8 mouse cellular contexts compared by ENCODE assay signal in the genomic region with DNA sequence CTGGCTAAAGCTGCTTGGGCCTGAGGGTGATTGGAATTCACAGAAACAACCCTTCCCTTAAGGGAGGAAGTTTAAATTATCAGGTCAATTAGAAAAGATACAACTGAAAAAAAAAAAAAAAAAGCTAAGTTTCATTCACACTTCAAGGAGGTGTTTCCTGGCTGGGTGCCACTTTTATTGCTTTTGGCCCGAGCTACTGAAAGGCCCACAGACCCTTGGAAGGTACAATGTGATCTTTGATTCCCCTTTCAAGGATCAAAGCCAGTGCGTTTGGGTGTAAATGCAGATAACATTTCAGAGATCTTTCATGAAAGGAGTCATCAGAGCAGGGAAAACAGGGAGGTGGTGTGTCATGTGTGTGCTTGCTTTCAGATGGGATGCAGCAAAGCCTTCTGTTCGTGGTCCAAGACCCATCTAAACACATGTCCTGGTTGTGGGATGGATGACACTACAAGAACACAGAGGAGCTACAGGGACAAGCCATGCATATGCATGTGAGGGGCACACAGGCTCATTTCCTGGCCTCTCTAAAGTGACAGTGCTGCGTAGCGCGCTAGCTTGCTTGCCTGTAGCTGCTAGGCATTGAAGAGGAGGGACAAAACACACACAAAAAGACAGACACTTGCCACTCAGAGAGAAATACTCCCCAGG. TPM values are rescaled to one million over a fixed set of nuclear protein-coding genes. Genes with fewer than 3 reads are reported as not detected.
DNase-seq lines count a peak whose midpoint lies in the region; ATAC-seq lines count a peak whose summit lies in the region.

No protein-coding gene starts in this region.

- WGBS in liver, embryonic 15.5 days (ENCODE audit: insufficient replicate concordance): 3% methylated on average over 6 of the region's 6 CpGs
- 10% methylated on average over 6 of the region's 6 CpGs for WGBS in stomach, embryonic 15.5 days

- peak; percentile 64 for ATAC-seq in erythroblast, adult 5-6 weeks (replicated peaks; ENCODE audit: low FRiP score, poor library complexity, severe bottlenecking)
- ATAC-seq in inflammation-experienced regulatory T-cells, adult 6 months: peak; percentile 50
- ATAC-seq in liver, embryonic 15.5 days (ENCODE audit: insufficient read depth): peak; percentile 56
- ATAC-seq in stomach, embryonic 15.5 days (ENCODE audit: insufficient read depth, low FRiP score, low read depth): peak; percentile 25

- H3K4me2 ChIP-seq in liver, embryonic 15.5 days: peak overlapping the region; percentile 97
- H3K4me2 ChIP-seq in stomach, embryonic 15.5 days: peak overlapping the region; percentile 77

- H3K4me1 ChIP-seq in liver, embryonic 15.5 days (replicated peaks): peaks cover 29% of the 10 kb centered on the region
- H3K4me1 ChIP-seq in stomach, embryonic 15.5 days: peaks cover 15% of the 10 kb centered on the region

- no peaks in the 10 kb centered on the region for H3K9me3 ChIP-seq in liver, embryonic 15.5 days (replicated peaks)
- H3K9me3 ChIP-seq in stomach, embryonic 15.5 days: no peaks in the 10 kb centered on the region

- intact Hi-C loops in left cerebral cortex, postnatal 4 days (cut with DNase I): no loop called here

- DNase-seq in left cerebral cortex, adult 11 months (ENCODE audit: low spot score): peak; percentile 32
- no peak for DNase-seq in left cerebral cortex, postnatal 4 days
- DNase-seq in MN1 (ENCODE audit: low spot score): peak; percentile 33
- no peak for DNase-seq in right cerebral cortex, postnatal 14 days

- no peaks in the 10 kb centered on the region for H3K27me3 ChIP-seq in liver, embryonic 15.5 days
- H3K27me3 ChIP-seq in stomach, embryonic 15.5 days (replicated peaks): no peaks in the 10 kb centered on the region

- peak overlapping the region; percentile 82 for H3K9ac ChIP-seq in liver, embryonic 15.5 days
- peak overlapping the region; percentile 36 for H3K9ac ChIP-seq in stomach, embryonic 15.5 days

- H3K4me3 ChIP-seq in liver, embryonic 15.5 days (replicated peaks): peak overlapping the region; percentile 88
- H3K4me3 ChIP-seq in stomach, embryonic 15.5 days (replicated peaks): peak overlapping the region; percentile 83

- H3K27ac ChIP-seq in liver, embryonic 15.5 days (replicated peaks): peak overlapping the region; percentile 79
- peak overlapping the region; percentile 59 for H3K27ac ChIP-seq in stomach, embryonic 15.5 days

- peaks cover 16% of the 10 kb centered on the region for H3K36me3 ChIP-seq in liver, embryonic 15.5 days (replicated peaks)
- H3K36me3 ChIP-seq in stomach, embryonic 15.5 days: peaks cover 10% of the 10 kb centered on the region; the same call in 1 of the 2 replicates

RNA-seq across cellular contexts. Expression of gene Gnb1l, which starts 0.5 kb away (rescaled TPM):
- 1 to 10 TPM; 9.0 to 9.2 TPM for total RNA-seq in left cerebral cortex, postnatal 4 days (2021)
- 2.3 and 10.6 TPM in 2 replicates for total RNA-seq in erythroblast, adult 5-6 weeks (2015; ENCODE audit: low replicate concordance)
- total RNA-seq in erythroblast, adult 5-6 weeks (2017; ENCODE audit: low replicate concordance): 0.94 and 5.6 TPM in 2 replicates
- polyA plus RNA-seq in inflammation-experienced regulatory T-cells, adult 6 months (2017; shearing (Covaris generic)): 10 to 100 TPM; 11.2 to 23.9 (median 17.4) TPM
- 7.5 and 8.3 TPM in 2 replicates for polyA plus RNA-seq in liver, embryonic 15.5 days (2015; fragmentation: Nextera tagmentation; extraction: Ambion mirVana)
- 13.1 and 14.1 TPM in 2 replicates for polyA plus RNA-seq in stomach, embryonic 15.5 days (2015; fragmentation: Nextera tagmentation; extraction: Ambion mirVana)

RNA-seq across cellular contexts. Expression of gene Rtl10, which starts 0.7 kb away (rescaled TPM):
- total RNA-seq in left cerebral cortex, postnatal 4 days (2021): 10 to 100 TPM; 11.7 to 11.9 TPM
- 2.7 TPM in 1 of 2 replicates, not detected in the other for total RNA-seq in erythroblast, adult 5-6 weeks (2015; ENCODE audit: low replicate concordance)
- 1.1 and 4.5 TPM in 2 replicates for total RNA-seq in erythroblast, adult 5-6 weeks (2017; ENCODE audit: low replicate concordance)
- polyA plus RNA-seq in inflammation-experienced regulatory T-cells, adult 6 months (2017; shearing (Covaris generic)): 1 to 10 TPM in 1 of 3 experiments, under 1 TPM in 2; 0.47 to 1.8 (median 0.86) TPM
- polyA plus RNA-seq in liver, embryonic 15.5 days (2015; fragmentation: Nextera tagmentation; extraction: Ambion mirVana): 0.70 and 0.84 TPM in 2 replicates
- 2.7 and 3.2 TPM in 2 replicates for polyA plus RNA-seq in stomach, embryonic 15.5 days (2015; fragmentation: Nextera tagmentation; extraction: Ambion mirVana)

Comparison
In these comparisons a context has a peak if more than half of its experiments do, and no peak if none do; other contexts are left out.
1. DNase-seq: peak in left cerebral cortex, adult 11 months (single experiment) and MN1 (single experiment); none in left cerebral cortex, postnatal 4 days (single experiment) and right cerebral cortex, postnatal 14 days (single experiment).
2. Peak in every context shown above with its lines, with median percentiles within 50 percentile points of each other: ATAC-seq.